Mouse (Mus musculus) limb, embryonic 11.5 days (tissue): Measurements from ENCODE around the gene Syt11. TPM values are rescaled to one million over a fixed set of nuclear protein-coding genes. Genes with fewer than 3 reads are reported as not detected.

Source experiments
- ATAC-seq: fragments of 200-750 bp; cut with Nextera tagmentation; 2 replicates; pipeline ENCODE4 v1.8.0; 2017; ENCODE audit warnings: low read depth; ENCODE audit not compliant: insufficient number of reproducible peaks, low FRiP score, low TSS enrichment
- DNase-seq: peaks from one replicate; pipeline ENCODE4 v3.0.0-alpha.2; 2015; ENCODE audit warnings: low spot score
- H3K27ac ChIP-seq: fragments of 300-500 bp; sonication (generic); replicated peaks from 2 replicates; pipeline ENCODE4 v1.5.1; 2014; ENCODE audit warnings: low read depth, mild to moderate bottlenecking, low read length
- H3K27me3 ChIP-seq: fragments of 300-500 bp; sonication (generic); 2 replicates; pipeline ENCODE4 v1.6.1; 2014; ENCODE audit warnings: mild to moderate bottlenecking, low read length, mixed read lengths; ENCODE audit not compliant: control insufficient read depth, insufficient read depth
- H3K36me3 ChIP-seq: fragments of 300-500 bp; sonication (generic); 2 replicates; pipeline ENCODE4 v1.6.1; 2014; ENCODE audit warnings: mild to moderate bottlenecking, low read length, moderate library complexity, mixed read lengths; ENCODE audit not compliant: control insufficient read depth, insufficient read depth
- H3K4me1 ChIP-seq: fragments of 300-500 bp; sonication (generic); 2 replicates; pipeline ENCODE4 v1.6.1; 2014; ENCODE audit warnings: low read length, mixed read lengths; ENCODE audit not compliant: control insufficient read depth, insufficient read depth
- H3K4me2 ChIP-seq: fragments of 300-500 bp; sonication (generic); 2 replicates; pipeline ENCODE4 v1.6.1; 2014; ENCODE audit warnings: low read depth, mild to moderate bottlenecking, moderate library complexity; ENCODE audit not compliant: severe bottlenecking
- H3K4me3 ChIP-seq: fragments of 300-500 bp; sonication (generic); 2 replicates; pipeline ENCODE4 v1.5.1; 2014; ENCODE audit warnings: low read depth, low read length
- H3K9ac ChIP-seq: fragments of 300-500 bp; sonication (generic); 2 replicates; pipeline ENCODE4 v1.6.1; 2014; ENCODE audit warnings: mild to moderate bottlenecking, low read length
- H3K9me3 ChIP-seq: fragments of 300-500 bp; sonication (generic); 2 replicates; pipeline ENCODE4 v1.6.1; 2016; ENCODE audit warnings: low read length; ENCODE audit not compliant: control insufficient read depth
- WGBS: fragments of 180-500 bp; shearing (Covaris S2); extraction: QIAGEN DNeasy Blood & Tissue Kit; methylation state at CpG from one replicate; pipeline ENCODE4 v1.1.7; 2014; 5-methylcytosine and 5-hydroxymethylcytosine counted together
- polyA plus RNA-seq: library from polyadenylated mRNA; unstranded; fragments of >200 nt; fragmentation: Nextera tagmentation; extraction: Ambion mirVana; gene quantifications from 2 replicates; pipeline ENCODE4 v1.2.1, GENCODE M21; 2014

Syt11 gene
- polyA plus RNA-seq, 1 experiment from 2014 or later, result 31.0 TPM

DNA sequence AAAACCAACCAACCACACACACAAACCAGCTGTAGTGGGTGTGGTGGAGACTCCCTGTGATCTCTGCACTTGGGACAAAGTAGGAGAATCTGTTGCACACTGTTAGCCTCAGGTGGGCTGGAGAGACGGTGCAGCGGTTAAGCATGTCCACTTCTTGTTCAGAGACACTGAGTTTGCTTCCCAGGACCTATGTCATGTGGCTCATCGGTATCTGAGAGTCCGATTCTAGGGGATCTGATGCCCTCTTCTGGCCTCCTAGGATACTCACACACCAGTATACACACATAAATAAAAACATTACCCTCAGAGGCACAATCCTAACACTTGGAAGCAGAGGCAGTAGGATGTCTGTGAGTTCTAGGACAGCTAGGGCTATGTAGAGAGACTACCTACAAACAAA, 20.7 kb downstream of the Syt11 start:
- no peak for DNase-seq

DNA sequence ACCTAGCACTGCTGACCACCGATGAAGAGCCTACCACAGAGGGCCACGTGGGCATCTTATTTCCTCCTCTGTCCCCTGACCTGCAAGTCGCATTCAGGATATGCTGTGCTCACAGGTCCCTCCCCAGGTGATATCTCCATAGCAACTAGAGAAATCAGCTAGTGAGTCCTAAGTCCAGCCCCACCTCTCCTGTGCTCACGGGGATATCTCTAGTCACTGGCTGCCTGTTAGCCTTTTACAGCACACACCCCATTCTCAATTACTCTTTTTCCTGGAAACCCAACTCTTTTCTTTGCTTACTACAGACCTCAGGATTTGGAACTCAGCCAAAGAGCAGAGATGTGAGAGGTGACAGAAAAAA, 28.1 kb downstream of the Syt11 start:
- no peak overlapping the region for H3K4me3 ChIP-seq
- ATAC-seq (no peak), DNase-seq (no peak)
- WGBS, result 95% methylated on average over 4 of the region's 4 CpGs
- no peak overlapping the region for H3K27ac ChIP-seq
- peaks cover 21% of the 10 kb centered on the region for H3K36me3 ChIP-seq
- H3K9ac ChIP-seq, result no peak overlapping the region
- H3K9me3 ChIP-seq, result peaks cover 6% of the 10 kb centered on the region; the same call in 1 of the 2 replicates
- H3K4me2 ChIP-seq, result no peak overlapping the region
- H3K4me1 ChIP-seq, result no peaks in the 10 kb centered on the region
- H3K27me3 ChIP-seq, result no peaks in the 10 kb centered on the region

More for the DNA sequence above, 20.7 kb downstream of the Syt11 start:
- Histone ChIP-seq H3K27ac (no peak overlapping the region), H3K9ac (no peak overlapping the region), H3K4me3 (no peak overlapping the region), H3K4me2 (no peak overlapping the region), H3K27me3 (no peaks in the 10 kb centered on the region), H3K36me3 (no peaks in the 10 kb centered on the region; the same call in 1 of the 2 replicates), H3K9me3 (no peaks in the 10 kb centered on the region), H3K4me1 (no peaks in the 10 kb centered on the region)
- ATAC-seq, result no peak
- 80% methylated on average over 4 of the region's 4 CpGs for WGBS

DNA sequence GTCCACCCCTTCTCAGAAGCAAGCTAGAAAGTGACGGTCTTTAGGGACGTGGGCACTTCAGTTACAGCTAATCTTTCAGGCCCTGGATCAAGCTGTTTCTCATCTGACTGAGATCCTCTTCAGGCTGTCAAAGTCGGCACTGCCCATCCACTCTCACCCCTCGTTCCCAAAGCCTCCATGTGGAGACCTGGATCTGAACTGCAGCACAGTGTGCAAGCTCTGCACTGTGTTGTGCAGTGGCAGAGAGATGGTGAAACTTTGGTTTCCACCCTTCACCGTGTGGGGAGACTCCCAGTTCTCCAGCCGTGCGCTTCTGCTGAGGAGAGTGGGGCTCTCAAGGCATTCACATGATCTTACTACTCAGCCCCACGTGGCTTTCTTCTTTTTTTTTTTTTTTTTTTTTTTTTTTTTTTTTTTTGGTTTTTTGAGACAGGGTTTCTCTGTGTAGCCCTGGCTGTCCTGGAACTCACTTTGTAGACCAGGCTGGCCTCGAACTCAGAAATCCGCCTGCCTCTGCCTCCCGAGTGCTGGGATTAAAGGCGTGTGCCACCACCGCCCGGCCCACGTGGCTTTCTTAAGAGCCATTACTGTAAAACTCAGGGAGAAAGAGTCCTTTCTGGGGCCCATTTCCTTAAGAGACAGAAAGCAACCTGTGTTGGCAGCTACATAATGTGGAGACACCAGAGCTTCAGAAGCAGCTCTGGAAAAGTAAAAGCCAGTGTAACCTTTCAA, 28.7 kb downstream of the Syt11 start:
- Histone ChIP-seq H3K4me2 (no peak overlapping the region), H3K4me1 (no peaks in the 10 kb centered on the region), H3K4me3 (no peak overlapping the region), H3K36me3 (peaks cover 21% of the 10 kb centered on the region), H3K9me3 (peaks cover 6% of the 10 kb centered on the region; the same call in 1 of the 2 replicates), H3K9ac (no peak overlapping the region), H3K27ac (no peak overlapping the region), H3K27me3 (no peaks in the 10 kb centered on the region)
- 94% methylated on average over 15 of the region's 15 CpGs for WGBS
- ATAC-seq (no peak), DNase-seq (no peak)

DNA sequence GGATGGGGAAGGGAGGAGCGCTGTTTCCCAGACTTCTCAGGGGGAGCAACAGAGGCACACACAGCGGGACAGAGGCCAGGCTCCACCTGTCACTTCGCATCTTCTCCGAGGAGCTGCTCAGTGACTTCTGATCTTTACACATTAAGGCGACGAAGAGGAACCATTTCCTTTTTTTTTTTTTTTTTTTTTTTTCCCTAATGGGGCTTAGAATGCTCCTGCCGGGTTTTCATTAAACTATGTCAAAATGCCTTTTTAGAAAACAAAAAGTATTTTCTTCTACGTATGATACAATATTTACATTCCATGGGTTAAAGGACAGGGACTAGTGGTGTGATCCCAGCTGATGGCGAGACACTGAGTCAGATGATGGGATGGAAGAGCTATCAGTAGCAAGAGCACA, 29.4 kb downstream of the Syt11 start:
- WGBS, result 93% methylated on average over 9 of the region's 9 CpGs
- ATAC-seq (no peak), DNase-seq (no peak)
- no peak overlapping the region for H3K4me3 ChIP-seq
- no peaks in the 10 kb centered on the region for H3K4me1 ChIP-seq
- H3K27ac ChIP-seq, result no peak overlapping the region
- H3K9ac ChIP-seq, result no peak overlapping the region
- peaks cover 6% of the 10 kb centered on the region; the same call in 1 of the 2 replicates for H3K9me3 ChIP-seq
- H3K36me3 ChIP-seq, result peaks cover 21% of the 10 kb centered on the region
- H3K4me2 ChIP-seq, result no peak overlapping the region
- no peaks in the 10 kb centered on the region for H3K27me3 ChIP-seq

DNA sequence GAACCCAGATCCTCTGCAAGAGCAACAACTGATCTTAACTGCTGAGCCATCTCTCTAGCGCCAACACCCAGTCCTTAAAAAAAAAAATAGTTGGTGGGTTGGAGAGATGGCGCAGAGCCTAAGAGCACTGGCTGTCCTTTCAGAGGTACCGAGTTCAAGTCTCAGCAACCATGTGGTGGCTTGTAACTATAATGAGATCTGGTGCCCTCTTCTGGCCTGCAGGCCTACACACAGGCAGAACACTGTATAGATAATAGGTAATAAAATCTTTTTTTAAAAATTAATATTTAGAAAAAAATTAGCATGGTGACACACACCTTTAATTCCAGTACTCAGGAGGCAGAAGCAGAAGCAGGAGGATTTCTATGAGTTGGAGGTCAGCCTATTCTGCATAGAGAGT, 34.8 kb downstream of the Syt11 start:
- no peaks in the 10 kb centered on the region for H3K27me3 ChIP-seq
- H3K9ac ChIP-seq, result no peak overlapping the region
- H3K36me3 ChIP-seq, result no peaks in the 10 kb centered on the region; the same call in none of the 2 replicates
- DNase-seq (no peak), ATAC-seq (no peak)
- no peak overlapping the region for H3K27ac ChIP-seq
- H3K9me3 ChIP-seq, result no peaks in the 10 kb centered on the region
- no peaks in the 10 kb centered on the region for H3K4me1 ChIP-seq
- no peak overlapping the region for H3K4me2 ChIP-seq
- H3K4me3 ChIP-seq, result no peak overlapping the region
- 94% methylated on average over 3 of the region's 3 CpGs for WGBS

DNA sequence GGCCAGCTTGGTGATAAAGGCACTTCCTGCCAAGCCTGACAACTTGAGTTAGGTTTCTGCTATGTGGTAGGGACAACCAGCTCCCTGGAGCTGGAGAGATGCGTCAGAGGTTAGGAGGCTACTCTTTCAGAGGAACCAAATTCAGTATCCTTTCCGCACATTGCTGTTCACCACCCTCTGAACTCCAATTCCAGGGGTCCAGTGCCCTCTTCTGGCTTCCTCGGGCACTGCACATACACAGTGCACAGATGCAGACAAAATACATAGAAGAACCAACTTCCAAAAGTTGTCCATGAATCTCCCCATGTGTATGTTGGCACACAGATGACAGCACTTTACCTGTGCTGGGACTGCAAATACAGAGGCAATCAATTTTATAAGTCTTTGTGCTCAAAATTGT, 36.3 kb downstream of the Syt11 start:
- Histone ChIP-seq H3K4me1 (no peaks in the 10 kb centered on the region), H3K27ac (no peak overlapping the region), H3K4me3 (no peak overlapping the region), H3K36me3 (no peaks in the 10 kb centered on the region), H3K4me2 (no peak overlapping the region), H3K9me3 (no peaks in the 10 kb centered on the region), H3K27me3 (no peaks in the 10 kb centered on the region), H3K9ac (no peak overlapping the region)
- DNase-seq (peak; percentile 72), ATAC-seq (no peak)
- 64% methylated on average over 3 of the region's 3 CpGs for WGBS

DNA sequence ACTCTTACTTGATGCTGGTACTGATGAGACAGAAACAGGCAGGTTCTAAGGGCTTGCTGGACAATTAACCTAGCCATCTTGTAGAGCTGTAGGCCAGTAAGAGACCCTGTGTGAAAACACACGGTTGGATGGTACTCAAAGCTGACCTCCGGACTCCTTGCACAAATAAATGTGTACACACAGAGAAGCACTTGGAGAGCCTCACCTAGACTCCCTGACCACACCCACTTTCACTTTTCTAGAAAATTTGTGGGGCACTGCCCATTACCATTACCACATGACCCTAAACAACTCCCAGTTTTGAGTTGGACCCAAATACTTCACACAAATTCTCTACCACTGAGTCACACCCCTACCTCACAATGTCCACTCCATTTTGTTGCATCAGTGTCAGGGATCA, 38.4 kb downstream of the Syt11 start:
- Histone ChIP-seq H3K4me2 (no peak overlapping the region), H3K4me3 (no peak overlapping the region), H3K4me1 (no peaks in the 10 kb centered on the region), H3K27ac (no peak overlapping the region), H3K36me3 (no peaks in the 10 kb centered on the region), H3K9ac (no peak overlapping the region), H3K9me3 (no peaks in the 10 kb centered on the region), H3K27me3 (no peaks in the 10 kb centered on the region)
- 91% methylated on average over 2 of the region's 2 CpGs for WGBS
- ATAC-seq, result no peak
- no peak for DNase-seq

DNA sequence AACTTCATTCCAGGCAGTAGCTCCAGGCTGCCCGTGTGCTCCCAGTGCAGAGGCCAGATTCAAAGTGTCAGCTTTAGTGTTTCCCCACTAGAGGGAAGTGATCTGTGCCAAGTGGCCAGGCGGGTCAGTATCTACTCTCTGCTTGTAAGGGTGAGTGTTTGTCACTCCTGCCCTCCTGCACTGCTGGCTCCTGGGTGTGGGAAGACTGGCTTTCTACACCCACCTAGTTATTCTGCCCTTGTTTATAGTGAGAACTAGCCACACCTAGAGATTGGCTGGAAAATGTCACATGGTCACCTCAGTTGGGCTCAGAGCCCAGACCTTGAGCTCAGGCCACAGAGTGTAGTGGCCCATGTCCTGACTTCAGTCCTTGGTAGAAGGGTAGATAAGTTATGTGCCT, 55.9 kb downstream of the Syt11 start:
- H3K27me3 ChIP-seq, result no peaks in the 10 kb centered on the region
- H3K4me2 ChIP-seq, result no peak overlapping the region
- H3K36me3 ChIP-seq, result no peaks in the 10 kb centered on the region
- no peak overlapping the region for H3K27ac ChIP-seq
- no peak for DNase-seq
- H3K9me3 ChIP-seq, result no peaks in the 10 kb centered on the region
- 72% methylated on average over 2 of the region's 2 CpGs for WGBS
- H3K4me3 ChIP-seq, result no peak overlapping the region
- H3K4me1 ChIP-seq, result peaks cover 7% of the 10 kb centered on the region; the same call in 1 of the 2 replicates
- no peak for ATAC-seq
- H3K9ac ChIP-seq, result no peak overlapping the region

DNA sequence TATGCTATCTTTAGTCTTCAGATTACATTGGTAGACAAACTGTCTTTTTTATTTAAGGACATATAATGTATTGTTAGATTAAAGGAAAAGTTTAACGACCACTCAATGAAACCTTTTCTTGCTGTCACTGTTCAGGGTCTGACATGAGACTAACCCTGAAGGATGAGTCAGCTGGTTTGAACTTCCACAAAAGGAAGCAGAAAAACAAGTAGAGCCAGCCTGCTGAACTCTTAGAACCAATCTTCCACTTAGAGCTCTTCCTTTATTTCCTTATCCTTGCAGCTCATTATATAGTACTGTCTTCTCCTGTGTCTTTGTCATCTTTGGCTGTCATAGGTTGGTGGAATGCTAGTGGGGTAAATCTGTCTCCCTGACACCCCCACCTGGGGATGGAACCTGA, 57.1 kb downstream of the Syt11 start:
- DNase-seq, result no peak

More for the DNA sequence above, 57.1 kb downstream of the Syt11 start:
- no peak for ATAC-seq
- no peak overlapping the region for H3K4me3 ChIP-seq
- no peaks in the 10 kb centered on the region for H3K27me3 ChIP-seq
- H3K36me3 ChIP-seq, result peaks cover 3% of the 10 kb centered on the region; the same call in 1 of the 2 replicates
- no peaks in the 10 kb centered on the region for H3K9me3 ChIP-seq
- H3K4me1 ChIP-seq, result peaks cover 7% of the 10 kb centered on the region; the same call in 1 of the 2 replicates
- whole genome bisulfite sequencing, result 84% methylated on average over 1 of the region's 1 CpGs
- H3K4me2 ChIP-seq, result no peak overlapping the region
- no peak overlapping the region for H3K9ac ChIP-seq
- no peak overlapping the region for H3K27ac ChIP-seq
